Mouse (Mus musculus): ENCODE measurements at regions not wholly inside any gene's neighbourhood (a gene's known extent, or its start where the extent isn't known, plus 50 kb on each side); places are given as distances from the start of the nearest gene placed in this dataset.

GRCm38 (mm10) chr5:75312897-75313296, 160.8 kb downstream of the Pdgfra start:
- Histone ChIP-seq H3K27me3 (ENCODE audit: insufficient read depth, low read length) (no peaks in the 10 kb centered on the region), H3K4me1 (replicated peaks; ENCODE audit: low read depth, low read length) (no peaks in the 10 kb centered on the region), H3K9me3 (ENCODE audit: low read length) (peaks cover 31% of the 10 kb centered on the region; the same call in 1 of the 2 replicates), H3K36me3 (ENCODE audit: insufficient read depth, low read length) (no peaks in the 10 kb centered on the region), H3K4me3 (replicated peaks; ENCODE audit: low read length) (no peak overlapping the region)
- TF ChIP-seq NANOG (IDR thresholded peaks at IDR 0.05; ENCODE audit: borderline replicate concordance, low read length): no peak
- no peak for TF ChIP-seq POU5F1 (IDR thresholded peaks at IDR 0.05; ENCODE audit: borderline replicate concordance, low read length)
- TF ChIP-seq CTCF (conservative IDR thresholded peaks at IDR 0.05; ENCODE audit: low read length): no peak

GRCm38 (mm10) chr5:75315956-75316355, 163.9 kb downstream of the Pdgfra start:
- Histone ChIP-seq H3K4me3 (replicated peaks; ENCODE audit: low read length) (no peak overlapping the region), H3K27me3 (ENCODE audit: insufficient read depth, low read length) (no peaks in the 10 kb centered on the region), H3K9me3 (ENCODE audit: low read length) (peaks cover 23% of the 10 kb centered on the region; the same call in 1 of the 2 replicates), H3K4me1 (replicated peaks; ENCODE audit: low read depth, low read length) (no peaks in the 10 kb centered on the region), H3K36me3 (ENCODE audit: insufficient read depth, low read length) (no peaks in the 10 kb centered on the region)
- no peak for TF ChIP-seq CTCF (conservative IDR thresholded peaks at IDR 0.05; ENCODE audit: low read length)
- TF ChIP-seq NANOG (IDR thresholded peaks at IDR 0.05; ENCODE audit: borderline replicate concordance, low read length): no peak
- no peak for TF ChIP-seq POU5F1 (IDR thresholded peaks at IDR 0.05; ENCODE audit: borderline replicate concordance, low read length)

- Histone ChIP-seq H3K9me3 (ENCODE audit: low read length) (peaks cover 20% of the 10 kb centered on the region), H3K4me1 (replicated peaks; ENCODE audit: low read depth, low read length) (no peaks in the 10 kb centered on the region), H3K27me3 (ENCODE audit: insufficient read depth, low read length) (no peaks in the 10 kb centered on the region), H3K36me3 (ENCODE audit: insufficient read depth, low read length) (no peaks in the 10 kb centered on the region), H3K4me3 (replicated peaks; ENCODE audit: low read length) (no peak overlapping the region)
- no peak for TF ChIP-seq NANOG (IDR thresholded peaks at IDR 0.05; ENCODE audit: borderline replicate concordance, low read length)
- TF ChIP-seq CTCF (conservative IDR thresholded peaks at IDR 0.05; ENCODE audit: low read length): no peak
- no peak for TF ChIP-seq POU5F1 (IDR thresholded peaks at IDR 0.05; ENCODE audit: borderline replicate concordance, low read length)
These were observed 168.4 kb downstream of the Pdgfra start for GRCm38 (mm10) chr5:75320536-75320935.

GRCm38 (mm10) chr5:75334050-75334449, 182.0 kb downstream of the Pdgfra start:
- TF ChIP-seq POU5F1 (IDR thresholded peaks at IDR 0.05; ENCODE audit: borderline replicate concordance, low read length) (no peak), NANOG (IDR thresholded peaks at IDR 0.05; ENCODE audit: borderline replicate concordance, low read length) (no peak), CTCF (conservative IDR thresholded peaks at IDR 0.05; ENCODE audit: low read length) (no peak)
- H3K36me3 ChIP-seq (ENCODE audit: insufficient read depth, low read length): no peaks in the 10 kb centered on the region
- H3K27me3 ChIP-seq (ENCODE audit: insufficient read depth, low read length): no peaks in the 10 kb centered on the region
- H3K4me1 ChIP-seq (replicated peaks; ENCODE audit: low read depth, low read length): no peaks in the 10 kb centered on the region
- H3K4me3 ChIP-seq (replicated peaks; ENCODE audit: low read length): no peak overlapping the region
- H3K9me3 ChIP-seq (ENCODE audit: low read length): no peaks in the 10 kb centered on the region

- H3K36me3 ChIP-seq (ENCODE audit: insufficient read depth, low read length): no peaks in the 10 kb centered on the region
- H3K27me3 ChIP-seq (ENCODE audit: insufficient read depth, low read length): no peaks in the 10 kb centered on the region
- no peak for TF ChIP-seq CTCF (conservative IDR thresholded peaks at IDR 0.05; ENCODE audit: low read length)
- TF ChIP-seq POU5F1 (IDR thresholded peaks at IDR 0.05; ENCODE audit: borderline replicate concordance, low read length): no peak
- TF ChIP-seq NANOG (IDR thresholded peaks at IDR 0.05; ENCODE audit: borderline replicate concordance, low read length): no peak
- H3K9me3 ChIP-seq (ENCODE audit: low read length): no peaks in the 10 kb centered on the region
- no peaks in the 10 kb centered on the region for H3K4me1 ChIP-seq (replicated peaks; ENCODE audit: low read depth, low read length)
- H3K4me3 ChIP-seq (replicated peaks; ENCODE audit: low read length): no peak overlapping the region
These were observed 184.4 kb downstream of the Pdgfra start for GRCm38 (mm10) chr5:75336454-75336853.

- Histone ChIP-seq H3K9me3 (ENCODE audit: low read length) (no peaks in the 10 kb centered on the region), H3K36me3 (ENCODE audit: insufficient read depth, low read length) (no peaks in the 10 kb centered on the region), H3K4me3 (replicated peaks; ENCODE audit: low read length) (no peak overlapping the region), H3K27me3 (ENCODE audit: insufficient read depth, low read length) (no peaks in the 10 kb centered on the region), H3K4me1 (replicated peaks; ENCODE audit: low read depth, low read length) (no peaks in the 10 kb centered on the region)
- no peak for TF ChIP-seq NANOG (IDR thresholded peaks at IDR 0.05; ENCODE audit: borderline replicate concordance, low read length)
- TF ChIP-seq CTCF (conservative IDR thresholded peaks at IDR 0.05; ENCODE audit: low read length): no peak
- no peak for TF ChIP-seq POU5F1 (IDR thresholded peaks at IDR 0.05; ENCODE audit: borderline replicate concordance, low read length)
These were observed 186.3 kb downstream of the Pdgfra start for GRCm38 (mm10) chr5:75338439-75338838.

- no peak overlapping the region for H3K4me3 ChIP-seq (replicated peaks; ENCODE audit: low read length)
- H3K27me3 ChIP-seq (ENCODE audit: insufficient read depth, low read length): no peaks in the 10 kb centered on the region
- no peaks in the 10 kb centered on the region for H3K36me3 ChIP-seq (ENCODE audit: insufficient read depth, low read length)
- H3K4me1 ChIP-seq (replicated peaks; ENCODE audit: low read depth, low read length): no peaks in the 10 kb centered on the region
- H3K9me3 ChIP-seq (ENCODE audit: low read length): no peaks in the 10 kb centered on the region
- TF ChIP-seq NANOG (IDR thresholded peaks at IDR 0.05; ENCODE audit: borderline replicate concordance, low read length) (no peak), POU5F1 (IDR thresholded peaks at IDR 0.05; ENCODE audit: borderline replicate concordance, low read length) (no peak), CTCF (conservative IDR thresholded peaks at IDR 0.05; ENCODE audit: low read length) (no peak)
These were observed 190.5 kb downstream of the Pdgfra start for GRCm38 (mm10) chr5:75342599-75342998.

GRCm38 (mm10) chr5:75346836-75347773, 195.0 kb downstream of the Pdgfra start:
- H3K4me3 ChIP-seq (replicated peaks; ENCODE audit: low read length): no peak overlapping the region
- peaks cover 10% of the 10 kb centered on the region for H3K4me1 ChIP-seq (replicated peaks; ENCODE audit: low read depth, low read length)
- no peaks in the 10 kb centered on the region for H3K9me3 ChIP-seq (ENCODE audit: low read length)
- no peaks in the 10 kb centered on the region for H3K27me3 ChIP-seq (ENCODE audit: insufficient read depth, low read length)
- H3K36me3 ChIP-seq (ENCODE audit: insufficient read depth, low read length): no peaks in the 10 kb centered on the region
- TF ChIP-seq NANOG (IDR thresholded peaks at IDR 0.05; ENCODE audit: borderline replicate concordance, low read length) (no peak), CTCF (conservative IDR thresholded peaks at IDR 0.05; ENCODE audit: low read length) (no peak), POU5F1 (IDR thresholded peaks at IDR 0.05; ENCODE audit: borderline replicate concordance, low read length) (no peak)

Data from E14TG2a.4 (cell line).